Mouse (Mus musculus): ENCODE measurements around the gene Adgrl3. TPM values are rescaled to one million over a fixed set of nuclear protein-coding genes. Genes with fewer than 3 reads are reported as not detected.
A peak's percentile ranks its signal among the peaks of the same experiment; 100 is the strongest.

Adgrl3 gene
- polyA plus RNA-seq, 1 experiment from 2014 or later = 66.6 TPM

- Histone ChIP-seq H3K9me3 (no peaks in the 10 kb centered on the region), H3K9ac (no peak overlapping the region), H3K4me2 (no peak overlapping the region), H3K27me3 (no peaks in the 10 kb centered on the region), H3K27ac (replicated peaks) (no peak overlapping the region), H3K4me1 (replicated peaks) (no peaks in the 10 kb centered on the region; the same call in 1 of the 2 replicates), H3K4me3 (no peak overlapping the region), H3K36me3 (no peaks in the 10 kb centered on the region)
- whole genome bisulfite sequencing = 67% methylated on average over 2 of the region's 2 CpGs
- ATAC-seq (ENCODE audit: low FRiP score, low read depth) = no peak
Observed at GRCm38 (mm10) chr5:81653941-81654340, 634.0 kb downstream of the Adgrl3 start.

- Histone ChIP-seq H3K4me1 (replicated peaks) (peaks cover 7% of the 10 kb centered on the region), H3K27ac (replicated peaks) (peak overlapping the region; percentile 37; the same call in 1 of the 2 replicates), H3K4me3 (no peak overlapping the region), H3K4me2 (no peak overlapping the region), H3K9ac (no peak overlapping the region), H3K27me3 (no peaks in the 10 kb centered on the region), H3K36me3 (no peaks in the 10 kb centered on the region; the same call in 1 of the 2 replicates), H3K9me3 (no peaks in the 10 kb centered on the region)
- peak; percentile 48; the same call in 1 of the 2 replicates for ATAC-seq (ENCODE audit: low FRiP score, low read depth)
- WGBS = 20% methylated on average over 6 of the region's 6 CpGs
Observed at GRCm38 (mm10) chr5:81661611-81662390, 641.9 kb downstream of the Adgrl3 start.

GRCm38 (mm10) chr5:81671025-81671424, 651.1 kb downstream of the Adgrl3 start:
- H3K27ac ChIP-seq (replicated peaks) = no peak overlapping the region
- H3K4me1 ChIP-seq (replicated peaks) = no peaks in the 10 kb centered on the region
- 59% methylated on average over 4 of the region's 4 CpGs for WGBS
- H3K4me2 ChIP-seq = no peak overlapping the region
- H3K36me3 ChIP-seq = no peaks in the 10 kb centered on the region; the same call in 1 of the 2 replicates
- ATAC-seq (ENCODE audit: low FRiP score, low read depth) = peak; percentile 48; the same call in 1 of the 2 replicates
- no peak overlapping the region for H3K9ac ChIP-seq
- no peaks in the 10 kb centered on the region for H3K27me3 ChIP-seq
- H3K4me3 ChIP-seq = no peak overlapping the region
- no peaks in the 10 kb centered on the region for H3K9me3 ChIP-seq

GRCm38 (mm10) chr5:81674275-81674974, 654.5 kb downstream of the Adgrl3 start:
- ATAC-seq (ENCODE audit: low FRiP score, low read depth) = no peak
- Histone ChIP-seq H3K9ac (no peak overlapping the region), H3K27me3 (no peaks in the 10 kb centered on the region), H3K9me3 (no peaks in the 10 kb centered on the region), H3K4me3 (no peak overlapping the region), H3K4me2 (no peak overlapping the region), H3K36me3 (no peaks in the 10 kb centered on the region), H3K4me1 (replicated peaks) (no peaks in the 10 kb centered on the region), H3K27ac (replicated peaks) (no peak overlapping the region)
- 87% methylated on average over 4 of the region's 4 CpGs for WGBS

DNA sequence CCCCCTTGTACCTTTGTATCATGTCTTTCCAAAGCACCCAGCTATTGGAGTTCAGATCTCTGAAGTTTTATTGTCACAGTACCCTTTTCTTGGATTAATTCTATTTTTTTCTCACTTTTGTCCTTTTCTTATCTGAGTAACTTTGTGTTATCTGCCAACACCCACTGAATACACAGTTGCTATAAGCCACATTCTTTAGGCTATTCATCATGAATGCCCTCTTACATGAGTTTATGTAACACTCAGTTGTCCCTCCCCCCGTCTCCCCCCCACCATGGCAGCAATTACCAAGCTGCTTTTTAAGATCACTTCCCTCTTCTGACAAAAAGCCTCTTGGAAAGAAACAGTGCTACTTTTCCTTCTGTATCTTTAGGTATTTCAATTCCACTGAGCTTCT, 655.0 kb downstream of the Adgrl3 start:
- 68% methylated on average over 1 of the region's 1 CpGs for WGBS
- Histone ChIP-seq H3K9ac (no peak overlapping the region), H3K27me3 (no peaks in the 10 kb centered on the region), H3K4me2 (no peak overlapping the region), H3K36me3 (no peaks in the 10 kb centered on the region), H3K4me3 (no peak overlapping the region), H3K27ac (replicated peaks) (no peak overlapping the region), H3K4me1 (replicated peaks) (no peaks in the 10 kb centered on the region), H3K9me3 (no peaks in the 10 kb centered on the region)
- no peak for ATAC-seq (ENCODE audit: low FRiP score, low read depth)

- H3K4me2 ChIP-seq = no peak overlapping the region
- ATAC-seq (ENCODE audit: low FRiP score, low read depth) = no peak
- 69% methylated on average over 1 of the region's 1 CpGs for WGBS
Observed at GRCm38 (mm10) chr5:81676896-81677295, 657.0 kb downstream of the Adgrl3 start.

GRCm38 (mm10) chr5:81686206-81686605, 666.3 kb downstream of the Adgrl3 start:
- H3K27me3 ChIP-seq = no peaks in the 10 kb centered on the region
- no peaks in the 10 kb centered on the region for H3K9me3 ChIP-seq
- H3K36me3 ChIP-seq = peaks cover 7% of the 10 kb centered on the region; the same call in 1 of the 2 replicates
- no peak overlapping the region for H3K9ac ChIP-seq
- no peak for ATAC-seq (ENCODE audit: low FRiP score, low read depth)
- no peak overlapping the region for H3K4me2 ChIP-seq
- H3K4me3 ChIP-seq = no peak overlapping the region
- H3K4me1 ChIP-seq (replicated peaks) = no peaks in the 10 kb centered on the region
- no peak overlapping the region for H3K27ac ChIP-seq (replicated peaks)
- 81% methylated on average over 3 of the region's 3 CpGs for WGBS

More at GRCm38 (mm10) chr5:81676896-81677295, 657.0 kb downstream of the Adgrl3 start:
- H3K27ac ChIP-seq (replicated peaks) = no peak overlapping the region
- H3K9me3 ChIP-seq = no peaks in the 10 kb centered on the region
- H3K9ac ChIP-seq = no peak overlapping the region
- no peaks in the 10 kb centered on the region for H3K4me1 ChIP-seq (replicated peaks)
- H3K27me3 ChIP-seq = no peaks in the 10 kb centered on the region
- H3K4me3 ChIP-seq = no peak overlapping the region
- H3K36me3 ChIP-seq = no peaks in the 10 kb centered on the region

DNA sequence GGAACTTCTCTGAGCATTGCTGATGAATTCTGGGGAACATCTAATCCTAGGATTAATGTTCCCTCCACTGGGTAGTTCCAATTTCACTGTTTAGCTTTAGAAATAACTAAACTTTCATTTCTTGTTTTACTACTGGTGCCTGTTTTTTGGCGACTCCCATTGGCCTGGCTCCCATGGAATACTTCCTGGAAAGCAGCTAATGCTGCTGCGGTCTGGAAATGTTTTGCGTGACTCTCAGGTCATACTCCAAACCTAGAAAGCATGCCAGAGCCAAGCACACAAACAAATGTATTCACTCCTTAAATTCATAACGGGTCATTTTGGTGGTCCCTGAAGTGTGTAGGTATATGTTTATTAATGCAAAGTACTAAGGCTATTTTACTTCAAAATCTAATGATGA, 666.9 kb downstream of the Adgrl3 start:
- WGBS = 89% methylated on average over 4 of the region's 4 CpGs
- no peak overlapping the region for H3K27ac ChIP-seq (replicated peaks)
- no peak for ATAC-seq (ENCODE audit: low FRiP score, low read depth)

DNA sequence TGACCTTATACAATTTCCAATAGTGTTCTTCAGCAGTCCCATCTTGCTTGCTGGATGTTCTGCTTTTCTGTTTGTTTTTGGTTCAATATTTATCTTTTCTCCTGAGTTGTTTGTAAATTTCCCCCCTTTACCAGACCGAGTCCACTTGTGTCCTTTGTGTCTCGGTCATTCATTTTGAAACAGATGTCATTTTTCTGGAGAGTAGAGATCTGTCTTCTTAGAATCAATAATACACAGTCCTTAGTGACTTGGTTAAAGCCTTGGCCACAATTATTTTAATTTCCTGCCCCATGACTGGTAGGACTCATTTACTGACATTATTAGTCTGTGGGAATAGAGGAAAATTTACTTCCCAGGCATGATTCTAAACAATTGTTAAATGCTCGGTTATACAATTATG, 709.7 kb downstream of the Adgrl3 start:
- Histone ChIP-seq H3K9me3 (no peaks in the 10 kb centered on the region), H3K4me3 (no peak overlapping the region), H3K27me3 (no peaks in the 10 kb centered on the region), H3K4me2 (no peak overlapping the region), H3K27ac (replicated peaks) (no peak overlapping the region), H3K4me1 (replicated peaks) (no peaks in the 10 kb centered on the region), H3K9ac (no peak overlapping the region), H3K36me3 (peaks cover 14% of the 10 kb centered on the region)
- no peak for ATAC-seq (ENCODE audit: low FRiP score, low read depth)
- WGBS = 47% methylated on average over 3 of the region's 3 CpGs

More for the DNA sequence above, 666.9 kb downstream of the Adgrl3 start:
- Histone ChIP-seq H3K4me2 (no peak overlapping the region), H3K36me3 (peaks cover 7% of the 10 kb centered on the region; the same call in 1 of the 2 replicates), H3K4me3 (no peak overlapping the region), H3K9ac (no peak overlapping the region), H3K9me3 (no peaks in the 10 kb centered on the region), H3K4me1 (replicated peaks) (no peaks in the 10 kb centered on the region), H3K27me3 (no peaks in the 10 kb centered on the region)

DNA sequence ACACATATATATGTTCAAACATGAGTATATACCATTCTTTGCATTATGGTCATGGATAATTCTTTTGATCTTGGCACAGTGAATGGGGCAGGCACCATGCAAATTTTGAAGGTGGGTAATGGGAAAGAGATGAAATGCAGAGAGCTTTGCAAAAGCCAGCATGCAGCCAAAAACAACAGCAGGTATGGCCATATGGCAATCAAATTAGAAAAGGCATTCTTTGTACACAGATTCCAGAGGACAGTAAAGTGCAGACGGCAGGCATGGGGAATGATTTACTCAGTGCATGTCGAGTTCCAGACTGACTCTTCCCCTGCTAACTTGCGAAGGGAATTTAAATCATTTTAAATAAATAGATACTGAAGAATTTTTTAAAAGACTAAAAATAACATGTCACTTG, 716.1 kb downstream of the Adgrl3 start:
- no peaks in the 10 kb centered on the region for H3K4me1 ChIP-seq (replicated peaks)
- no peak overlapping the region for H3K4me2 ChIP-seq
- no peak overlapping the region for H3K4me3 ChIP-seq
- 49% methylated on average over 3 of the region's 3 CpGs for WGBS
- peak; percentile 48; the same call in 1 of the 2 replicates for ATAC-seq (ENCODE audit: low FRiP score, low read depth)
- H3K27me3 ChIP-seq = no peaks in the 10 kb centered on the region
- H3K36me3 ChIP-seq = no peaks in the 10 kb centered on the region
- H3K9ac ChIP-seq = no peak overlapping the region
- H3K27ac ChIP-seq (replicated peaks) = no peak overlapping the region
- no peaks in the 10 kb centered on the region for H3K9me3 ChIP-seq

DNA sequence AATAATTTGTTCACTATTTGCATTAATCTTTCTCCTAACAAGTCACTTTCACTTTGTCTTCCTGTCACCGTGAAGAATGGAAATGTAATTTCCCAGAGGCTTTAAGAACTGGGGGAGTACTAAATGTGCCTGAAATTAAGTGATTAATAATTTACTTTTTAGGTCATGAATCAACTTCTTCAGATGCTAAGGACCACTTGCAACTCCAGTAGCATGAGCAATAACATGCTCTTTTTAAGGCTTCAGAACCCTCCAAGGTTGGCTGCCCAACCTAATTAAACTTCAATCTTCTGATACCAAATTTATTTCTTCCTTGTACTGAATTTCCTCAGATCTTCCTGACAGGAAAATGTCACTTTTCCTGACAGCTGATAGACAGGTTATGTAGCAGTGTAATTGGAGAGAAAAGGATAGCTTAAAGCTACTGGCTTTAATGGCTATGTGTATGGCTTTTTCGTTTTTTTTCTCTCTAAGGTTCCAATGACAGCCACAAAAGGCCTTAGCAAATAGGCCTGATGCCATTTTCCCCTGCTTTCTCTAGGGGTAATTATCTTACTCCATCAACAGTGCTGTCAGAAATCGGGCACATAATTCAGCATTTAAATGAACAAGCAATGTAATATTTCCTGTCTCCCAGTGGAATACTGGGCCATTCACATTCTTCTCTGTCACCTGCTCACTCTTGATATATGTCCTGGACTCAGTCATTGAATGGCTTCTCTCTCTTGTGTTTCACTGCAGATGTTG, 718.5 kb downstream of the Adgrl3 start:
- Histone ChIP-seq H3K4me3 (no peak overlapping the region), H3K27ac (replicated peaks) (no peak overlapping the region), H3K4me2 (no peak overlapping the region), H3K9me3 (no peaks in the 10 kb centered on the region), H3K27me3 (no peaks in the 10 kb centered on the region), H3K9ac (no peak overlapping the region), H3K36me3 (0 out of 2 replicates have a peak, but pooled peaks cover 3% of the 10 kb centered on the region), H3K4me1 (replicated peaks) (no peaks in the 10 kb centered on the region)
- peak; percentile 59; the same call in 1 of the 2 replicates for ATAC-seq (ENCODE audit: low FRiP score, low read depth)
- WGBS = 31% methylated on average over 3 of the region's 3 CpGs

- H3K4me2 ChIP-seq = no peak overlapping the region
- WGBS = 92% methylated on average over 3 of the region's 3 CpGs
- no peaks in the 10 kb centered on the region for H3K4me1 ChIP-seq (replicated peaks)
- H3K27me3 ChIP-seq = no peaks in the 10 kb centered on the region
- H3K27ac ChIP-seq (replicated peaks) = no peak overlapping the region
- no peak overlapping the region for H3K4me3 ChIP-seq
- H3K9ac ChIP-seq = no peak overlapping the region
- ATAC-seq (ENCODE audit: low FRiP score, low read depth) = no peak
- no peaks in the 10 kb centered on the region for H3K36me3 ChIP-seq
- H3K9me3 ChIP-seq = no peaks in the 10 kb centered on the region
Observed at GRCm38 (mm10) chr5:81752426-81752825, 732.5 kb downstream of the Adgrl3 start.
